Mouse (Mus musculus): ENCODE measurements at regions not wholly inside any gene's neighbourhood (a gene's known extent, or its start where the extent isn't known, plus 50 kb on each side); places are given as distances from the start of the nearest gene placed in this dataset.

DNA sequence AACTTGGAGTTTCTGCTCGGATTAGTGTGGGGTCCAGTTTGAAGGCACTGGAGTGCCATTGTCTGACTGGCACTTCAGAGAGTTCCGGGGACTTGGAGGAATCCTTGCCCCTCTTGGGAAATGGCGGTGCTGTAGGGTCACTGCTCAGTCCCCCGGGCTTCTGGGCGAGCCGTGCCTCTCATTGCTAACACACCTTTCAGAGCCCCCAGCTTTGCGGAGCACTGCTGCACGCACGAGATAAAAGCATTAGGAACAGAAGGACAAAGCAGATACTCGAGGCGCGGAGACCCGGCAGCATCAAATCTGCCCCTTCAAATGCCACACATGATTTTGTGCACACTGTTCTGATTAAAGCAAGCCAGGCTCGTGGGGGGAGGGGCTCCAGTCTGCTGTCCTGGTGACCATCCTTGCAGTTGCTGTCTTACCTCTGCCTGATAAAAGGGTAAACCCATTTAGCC is 280.8 kb upstream of the Eef2kmt start:
- 6% methylated on average over 14 of the region's 14 CpGs for WGBS
- no peak for TF ChIP-seq CTCF (IDR thresholded peaks at IDR 0.05)
- H3K9me3 ChIP-seq (ENCODE audit: low read length) = no peaks in the 10 kb centered on the region
- H3K4me3 ChIP-seq (ENCODE audit: low read depth, low read length) = no peak overlapping the region
- peak overlapping the region; percentile 22; the same call in 1 of the 2 replicates for H3K4me2 ChIP-seq (ENCODE audit: low read depth, low read length, poor library complexity, severe bottlenecking)
- no peaks in the 10 kb centered on the region for H3K36me3 ChIP-seq (ENCODE audit: insufficient read depth, low read length)
- peaks cover 8% of the 10 kb centered on the region; the same call in 1 of the 2 replicates for H3K4me1 ChIP-seq (ENCODE audit: insufficient read depth, low read length)
- H3K27ac ChIP-seq (ENCODE audit: low read depth, low read length) = 0 out of 2 replicates have a peak overlapping the region, but pooled peaks have one; percentile 6
- H3K27me3 ChIP-seq (ENCODE audit: insufficient read depth, low read length) = no peaks in the 10 kb centered on the region
- no peak for DNase-seq (ENCODE audit: low spot score)
- H3K9ac ChIP-seq (replicated peaks; ENCODE audit: low read length, poor library complexity, severe bottlenecking) = peak overlapping the region; percentile 13; the same call in 1 of the 2 replicates
- peak; percentile 13; the same call in 1 of the 2 replicates for ATAC-seq (ENCODE audit: low FRiP score)

- 55% methylated on average over 8 of the region's 8 CpGs for WGBS
- Histone ChIP-seq H3K27ac (ENCODE audit: low read depth, low read length) (no peak overlapping the region; the same call in 1 of the 2 replicates), H3K36me3 (ENCODE audit: insufficient read depth, low read length) (no peaks in the 10 kb centered on the region), H3K27me3 (ENCODE audit: insufficient read depth, low read length) (no peaks in the 10 kb centered on the region), H3K4me3 (ENCODE audit: low read depth, low read length) (no peak overlapping the region), H3K9me3 (ENCODE audit: low read length) (no peaks in the 10 kb centered on the region), H3K9ac (replicated peaks; ENCODE audit: low read length, poor library complexity, severe bottlenecking) (no peak overlapping the region), H3K4me1 (ENCODE audit: insufficient read depth, low read length) (peaks cover 8% of the 10 kb centered on the region; the same call in 1 of the 2 replicates), H3K4me2 (ENCODE audit: low read depth, low read length, poor library complexity, severe bottlenecking) (no peak overlapping the region)
- no peak for TF ChIP-seq CTCF (IDR thresholded peaks at IDR 0.05)
- DNase-seq (ENCODE audit: low spot score) = no peak
- no peak for ATAC-seq (ENCODE audit: low FRiP score)
Observed at GRCm38 (mm10) chr16:5535414-5535813, 279.6 kb upstream of the Eef2kmt start.

DNA sequence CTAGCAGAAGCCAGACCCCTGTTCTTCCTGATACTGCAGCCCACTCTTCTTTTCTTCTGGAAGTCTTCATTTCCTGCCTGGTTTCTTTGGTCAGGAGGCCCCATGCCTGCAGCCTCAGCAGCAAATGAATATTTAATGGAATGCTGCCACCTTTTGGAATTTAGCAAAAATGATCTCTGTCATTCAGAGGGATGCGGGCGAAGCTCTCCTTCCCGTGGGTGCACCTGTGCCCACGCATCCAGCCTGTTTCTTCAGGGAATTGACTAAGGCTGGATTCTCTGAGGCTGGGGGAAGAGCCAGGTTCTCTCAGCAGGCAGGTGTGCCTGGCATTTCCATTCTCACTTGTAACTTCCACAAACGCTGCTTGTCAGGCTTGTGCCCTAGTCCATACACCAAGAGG is 279.1 kb upstream of the Eef2kmt start:
- ATAC-seq (ENCODE audit: low FRiP score) (no peak), DNase-seq (ENCODE audit: low spot score) (peak; percentile 75)
- Histone ChIP-seq H3K27me3 (ENCODE audit: insufficient read depth, low read length) (no peaks in the 10 kb centered on the region), H3K9ac (replicated peaks; ENCODE audit: low read length, poor library complexity, severe bottlenecking) (no peak overlapping the region), H3K9me3 (ENCODE audit: low read length) (no peaks in the 10 kb centered on the region), H3K36me3 (ENCODE audit: insufficient read depth, low read length) (no peaks in the 10 kb centered on the region), H3K27ac (ENCODE audit: low read depth, low read length) (no peak overlapping the region), H3K4me3 (ENCODE audit: low read depth, low read length) (no peak overlapping the region), H3K4me1 (ENCODE audit: insufficient read depth, low read length) (peaks cover 8% of the 10 kb centered on the region; the same call in 1 of the 2 replicates), H3K4me2 (ENCODE audit: low read depth, low read length, poor library complexity, severe bottlenecking) (no peak overlapping the region)
- peak; percentile 74 for TF ChIP-seq CTCF (IDR thresholded peaks at IDR 0.05)
- WGBS = 38% methylated on average over 5 of the region's 5 CpGs

DNA sequence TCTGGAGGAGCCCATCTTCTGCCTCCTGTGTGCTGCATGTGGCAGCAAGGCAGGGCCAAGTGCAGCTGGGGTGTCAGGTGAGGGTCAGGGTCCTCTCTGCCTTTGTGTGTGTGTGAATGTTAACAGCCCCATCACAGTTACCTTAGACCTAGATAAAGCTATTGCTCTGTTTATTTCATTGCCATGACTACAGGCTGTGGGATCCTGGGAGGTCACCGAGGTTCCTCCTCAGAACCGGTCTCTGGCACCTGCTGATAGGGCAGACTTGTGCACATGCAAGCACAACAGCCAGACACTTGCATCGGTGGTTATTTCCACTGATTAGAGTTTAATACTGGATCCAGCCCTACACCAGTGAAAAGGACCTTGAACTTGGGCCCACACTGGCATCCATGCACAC is 278.6 kb upstream of the Eef2kmt start:
- H3K36me3 ChIP-seq (ENCODE audit: insufficient read depth, low read length) = no peaks in the 10 kb centered on the region
- DNase-seq (ENCODE audit: low spot score) (no peak), ATAC-seq (ENCODE audit: low FRiP score) (no peak)
- H3K4me3 ChIP-seq (ENCODE audit: low read depth, low read length) = no peak overlapping the region
- H3K9me3 ChIP-seq (ENCODE audit: low read length) = no peaks in the 10 kb centered on the region
- no peak overlapping the region for H3K27ac ChIP-seq (ENCODE audit: low read depth, low read length)
- H3K27me3 ChIP-seq (ENCODE audit: insufficient read depth, low read length) = no peaks in the 10 kb centered on the region
- H3K4me1 ChIP-seq (ENCODE audit: insufficient read depth, low read length) = peaks cover 8% of the 10 kb centered on the region; the same call in 1 of the 2 replicates
- no peak for TF ChIP-seq CTCF (IDR thresholded peaks at IDR 0.05)
- no peak overlapping the region for H3K9ac ChIP-seq (replicated peaks; ENCODE audit: low read length, poor library complexity, severe bottlenecking)
- WGBS = 57% methylated on average over 3 of the region's 3 CpGs
- H3K4me2 ChIP-seq (ENCODE audit: low read depth, low read length, poor library complexity, severe bottlenecking) = no peak overlapping the region

GRCm38 (mm10) chr16:5532281-5532680 is 276.5 kb upstream of the Eef2kmt start:
- no peak for ATAC-seq (ENCODE audit: low FRiP score)
- Histone ChIP-seq H3K4me1 (ENCODE audit: insufficient read depth, low read length) (peaks cover 8% of the 10 kb centered on the region; the same call in 1 of the 2 replicates), H3K36me3 (ENCODE audit: insufficient read depth, low read length) (no peaks in the 10 kb centered on the region), H3K9ac (replicated peaks; ENCODE audit: low read length, poor library complexity, severe bottlenecking) (no peak overlapping the region), H3K27me3 (ENCODE audit: insufficient read depth, low read length) (no peaks in the 10 kb centered on the region), H3K27ac (ENCODE audit: low read depth, low read length) (no peak overlapping the region), H3K4me3 (ENCODE audit: low read depth, low read length) (no peak overlapping the region), H3K4me2 (ENCODE audit: low read depth, low read length, poor library complexity, severe bottlenecking) (no peak overlapping the region), H3K9me3 (ENCODE audit: low read length) (no peaks in the 10 kb centered on the region)
- WGBS = 81% methylated on average over 3 of the region's 3 CpGs
- DNase-seq (ENCODE audit: low spot score) = no peak
- no peak for TF ChIP-seq CTCF (IDR thresholded peaks at IDR 0.05)

DNA sequence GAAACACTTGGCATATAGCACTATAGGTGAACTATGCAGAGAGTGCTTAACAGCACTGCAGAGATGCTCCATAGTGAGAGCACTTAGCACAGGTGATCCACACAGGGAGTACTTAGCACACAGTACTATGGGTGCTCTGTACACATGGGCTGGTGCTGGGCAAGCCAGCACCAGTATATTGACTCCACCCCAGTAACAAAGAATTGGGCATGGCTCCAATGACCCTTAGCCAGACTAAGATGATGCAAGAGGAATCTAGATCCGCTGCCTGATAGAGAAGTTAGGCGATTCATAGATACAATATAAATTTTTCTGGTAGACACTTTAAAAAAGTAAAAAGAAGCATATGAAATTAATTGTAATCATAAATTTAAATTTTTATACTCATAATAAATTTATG is 274.0 kb upstream of the Eef2kmt start:
- TF ChIP-seq CTCF (IDR thresholded peaks at IDR 0.05) = no peak
- Histone ChIP-seq H3K27ac (ENCODE audit: low read depth, low read length) (no peak overlapping the region), H3K4me3 (ENCODE audit: low read depth, low read length) (no peak overlapping the region), H3K4me1 (ENCODE audit: insufficient read depth, low read length) (no peaks in the 10 kb centered on the region), H3K9ac (replicated peaks; ENCODE audit: low read length, poor library complexity, severe bottlenecking) (no peak overlapping the region), H3K4me2 (ENCODE audit: low read depth, low read length, poor library complexity, severe bottlenecking) (no peak overlapping the region), H3K9me3 (ENCODE audit: low read length) (no peaks in the 10 kb centered on the region), H3K27me3 (ENCODE audit: insufficient read depth, low read length) (no peaks in the 10 kb centered on the region), H3K36me3 (ENCODE audit: insufficient read depth, low read length) (no peaks in the 10 kb centered on the region)
- ATAC-seq (ENCODE audit: low FRiP score) (no peak), DNase-seq (ENCODE audit: low spot score) (no peak)
- WGBS = 99% methylated on average over 2 of the region's 2 CpGs
